Mouse (Mus musculus): ENCODE measurements around the gene Gpr149. TPM values are rescaled to one million over a fixed set of nuclear protein-coding genes. Genes with fewer than 3 reads are reported as not detected.

The Gpr149 gene
- 0.14 and 0.21 TPM in 2 replicates for polyA plus RNA-seq (2012; rRNA removed)

GRCm38 (mm10) chr3:62604973-62605372, at the start of gene Gpr149:
Gene Gpr149 (minus strand): TSS chr3:62605140.
- 59% methylated on average over 1 of the region's 1 CpGs for WGBS
- no peak for DNase-seq (ENCODE audit: low read depth, low spot score)

DNA sequence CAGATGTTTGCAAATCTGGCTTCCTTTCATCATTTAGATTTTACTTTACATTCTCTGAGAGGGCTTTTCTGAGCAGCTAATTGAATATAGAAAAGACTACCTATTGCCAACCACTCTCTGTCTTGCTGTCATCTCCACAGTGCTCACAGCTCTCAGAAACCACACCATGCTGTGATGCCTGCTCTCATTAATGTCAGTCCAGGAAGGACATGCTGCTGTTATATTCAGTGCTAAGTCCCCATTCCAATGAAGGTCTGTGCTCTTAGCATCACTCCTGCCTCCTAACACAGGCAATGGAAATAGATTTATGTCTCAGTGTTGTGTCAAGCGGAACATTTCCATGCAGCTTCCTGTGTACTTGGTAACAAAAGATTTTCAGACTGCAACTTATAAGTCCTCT, 45.6 kb upstream of the Gpr149 start:
- DNase-seq (ENCODE audit: low read depth, low spot score): no peak
- 88% methylated on average over 1 of the region's 1 CpGs for WGBS

DNA sequence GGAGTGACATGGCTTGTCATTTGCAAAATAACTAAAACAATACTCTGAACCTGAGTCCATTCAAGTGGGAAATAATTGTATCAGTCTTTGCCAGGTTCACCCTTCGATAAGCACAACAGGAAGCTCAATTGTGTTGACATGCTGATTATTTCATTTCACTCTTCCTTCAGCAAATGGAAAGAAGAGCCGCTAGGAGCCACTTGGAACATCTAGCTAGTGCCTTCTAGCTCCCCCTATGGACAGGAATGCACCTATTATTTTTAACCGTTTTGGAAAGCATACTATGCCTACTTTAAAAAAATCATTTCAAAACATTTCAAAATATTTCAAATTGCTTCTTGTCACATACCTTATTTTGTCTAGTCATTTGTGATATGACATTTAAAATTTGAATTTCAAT, 5.9 kb upstream of the Gpr149 start:
- WGBS: 58% methylated on average over 3 of the region's 3 CpGs
- DNase-seq (ENCODE audit: low read depth, low spot score): no peak

- DNase-seq (ENCODE audit: low read depth, low spot score): no peak
- WGBS: 66% methylated on average over 2 of the region's 2 CpGs
Observed at GRCm38 (mm10) chr3:62605931-62606330, 991 bp upstream of the Gpr149 start.

DNA sequence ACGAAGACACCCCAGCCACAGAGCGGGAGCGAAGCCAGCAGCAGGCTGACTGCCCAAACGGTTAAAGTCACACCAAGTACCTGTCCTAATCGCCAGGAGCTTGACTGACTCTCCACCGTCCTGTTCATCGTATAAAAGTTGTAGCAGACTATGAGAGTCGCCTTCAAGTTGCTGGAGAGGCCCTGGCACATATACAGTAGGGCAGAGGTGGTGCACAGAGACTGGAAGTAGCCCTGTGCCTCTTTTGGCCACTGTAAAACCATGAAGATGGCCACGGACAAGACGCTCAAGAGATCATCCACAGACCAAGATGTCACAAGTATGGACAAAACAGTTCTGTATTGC, 921 bp downstream of the Gpr149 start:
- 16% methylated on average over 10 of the region's 10 CpGs for WGBS

GRCm38 (mm10) chr3:62603231-62604046, 1.5 kb downstream of the Gpr149 start:
- DNase-seq (ENCODE audit: low read depth, low spot score): no peak
- WGBS: 2% methylated on average over 40 of the region's 40 CpGs

More for the DNA sequence above, 921 bp downstream of the Gpr149 start:
- DNase-seq (ENCODE audit: low read depth, low spot score): no peak

DNA sequence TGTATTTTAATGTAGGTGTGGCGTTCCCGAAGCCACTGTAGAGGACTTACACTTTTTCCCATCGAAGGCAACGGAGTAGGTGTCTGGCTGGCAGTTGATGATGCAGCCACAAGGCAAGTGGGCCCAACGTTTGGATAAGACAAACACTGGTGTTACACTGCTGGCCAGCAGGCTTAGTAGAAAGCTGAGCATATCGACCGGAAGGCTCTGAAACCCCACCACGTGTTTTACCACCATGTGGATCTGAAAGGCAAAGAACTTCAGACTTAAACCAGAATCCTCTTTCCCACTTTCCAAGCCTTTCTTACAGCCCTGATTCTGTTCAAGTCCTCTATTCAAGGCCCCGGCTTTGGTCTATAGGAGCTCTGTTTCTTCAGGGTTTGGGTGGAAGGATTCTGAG, 2.5 kb downstream of the Gpr149 start:
- no peak for DNase-seq (ENCODE audit: low read depth, low spot score)
- 74% methylated on average over 9 of the region's 9 CpGs for WGBS

DNA sequence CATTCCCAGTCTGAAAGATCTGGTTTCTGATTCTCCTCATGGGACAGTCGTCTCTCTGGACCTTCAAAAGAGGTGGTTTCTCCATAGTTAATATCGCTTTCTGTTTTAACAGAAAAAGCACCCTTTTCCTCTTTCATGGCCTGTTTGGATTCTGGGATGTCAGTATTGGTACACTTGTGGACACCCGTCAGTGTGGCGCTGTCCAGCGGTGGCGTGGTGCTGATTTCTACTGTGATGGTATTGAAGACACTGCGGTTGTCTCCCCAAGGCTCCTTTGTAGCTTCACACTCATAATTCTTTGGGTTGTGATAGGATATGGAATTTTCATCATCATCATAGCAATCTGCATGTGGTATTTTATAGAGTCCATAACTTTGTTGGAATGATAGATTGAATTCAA, 10.1 kb downstream of the Gpr149 start:
- WGBS: 24% methylated on average over 7 of the region's 7 CpGs
- no peak for DNase-seq (ENCODE audit: low read depth, low spot score)

DNA sequence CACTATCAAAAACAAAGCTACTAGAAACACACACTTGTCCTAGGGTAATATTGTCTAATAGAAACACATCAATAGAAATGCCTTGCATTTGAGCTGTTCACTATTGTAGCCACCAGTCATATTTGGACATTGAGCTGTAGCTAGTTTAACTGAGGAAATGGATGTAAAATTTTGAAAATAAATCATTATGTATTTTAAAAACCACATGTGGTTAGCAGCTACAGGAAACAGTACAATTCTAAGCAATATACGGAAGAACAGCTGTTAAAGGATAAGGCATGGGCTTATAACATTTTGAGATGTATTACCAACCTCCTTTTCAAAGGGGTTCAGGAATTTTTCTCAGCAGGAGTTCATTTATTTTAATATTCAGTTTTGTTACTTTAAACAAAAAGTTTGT, 19.9 kb downstream of the Gpr149 start:
- WGBS: 84% methylated on average over 1 of the region's 1 CpGs
- DNase-seq (ENCODE audit: low read depth, low spot score): no peak

DNA sequence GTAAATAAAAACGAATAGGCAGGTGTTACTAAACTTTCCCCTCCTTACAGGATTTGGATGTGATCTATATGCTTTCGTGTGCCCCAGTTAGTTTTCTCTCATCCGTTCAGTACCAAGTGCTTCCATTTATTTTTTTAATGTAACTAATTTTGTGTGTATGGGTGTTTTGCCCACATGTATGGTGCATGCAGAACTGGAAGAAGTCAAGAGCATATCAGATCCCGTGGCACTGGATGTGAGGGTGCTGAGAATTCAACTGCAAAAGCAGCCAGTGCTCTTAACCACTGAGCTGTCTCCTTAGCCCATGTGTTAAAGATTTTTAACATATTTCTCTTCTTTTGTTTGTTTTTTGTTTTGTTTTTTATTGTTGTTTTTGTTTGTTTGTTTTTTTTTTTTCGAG, 77.3 kb downstream of the Gpr149 start:
- no peak for DNase-seq (ENCODE audit: low read depth, low spot score)
- WGBS: 55% methylated on average over 5 of the region's 5 CpGs

GRCm38 (mm10) chr3:62527160-62527559, 77.8 kb downstream of the Gpr149 start:
- WGBS: 17% methylated on average over 4 of the region's 4 CpGs
- peak; percentile 1 for DNase-seq (ENCODE audit: low read depth, low spot score)

DNA sequence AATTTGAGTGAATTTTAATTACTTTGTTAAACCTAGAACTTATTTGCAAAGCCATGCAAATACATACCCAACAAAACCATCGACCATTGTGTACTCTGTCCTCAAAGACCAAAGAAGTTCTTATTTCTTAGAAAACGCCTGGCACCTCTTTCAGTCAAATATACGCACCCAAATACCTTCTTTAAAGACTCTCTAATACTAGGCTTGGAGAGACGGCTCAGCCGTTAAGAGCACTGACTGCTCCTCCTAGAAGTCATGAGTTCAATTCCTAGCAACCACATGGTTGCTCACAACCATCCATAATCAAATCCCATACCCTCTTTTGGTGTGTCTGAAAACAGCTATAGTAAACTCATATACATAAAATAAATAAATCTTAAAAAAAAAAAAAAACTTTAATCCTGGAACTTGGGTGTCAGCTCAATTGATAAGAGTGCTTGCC, 97.7 kb downstream of the Gpr149 start:
- DNase-seq (ENCODE audit: low read depth, low spot score): no peak
- 35% methylated on average over 5 of the region's 5 CpGs for WGBS

GRCm38 (mm10) chr3:62506488-62507205, 98.3 kb downstream of the Gpr149 start, which contains the start of gene Dhx36:
Gene Dhx36 (minus strand): TSS chr3:62507004.
- DNase-seq (ENCODE audit: low read depth, low spot score): peak; percentile 83
- under 1% methylated on average over 66 of the region's 66 CpGs for WGBS

GRCm38 (mm10) chr3:62505166-62505900, 99.6 kb downstream of the Gpr149 start:
- WGBS: 54% methylated on average over 5 of the region's 5 CpGs

DNA sequence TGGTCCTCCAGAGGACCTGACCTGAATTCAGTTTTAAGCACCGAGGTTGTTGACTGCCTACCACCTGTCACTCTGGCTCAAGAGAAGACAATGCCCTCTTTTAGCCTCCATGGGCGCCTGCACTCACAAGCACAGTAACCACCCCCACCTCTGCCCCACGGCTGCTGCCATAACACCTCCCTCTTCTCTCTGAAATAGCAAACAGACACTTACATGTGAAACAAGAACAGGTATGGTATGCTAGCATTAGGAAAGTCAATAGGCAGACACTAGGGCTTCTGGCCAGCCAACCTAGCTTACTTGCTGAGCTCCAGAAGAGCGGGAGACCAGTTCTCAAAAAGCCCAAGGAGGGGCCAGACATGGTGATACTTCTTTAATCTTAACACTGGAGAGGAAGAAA, 105.6 kb downstream of the Gpr149 start:
- WGBS: 70% methylated on average over 4 of the region's 4 CpGs

More at GRCm38 (mm10) chr3:62505166-62505900, 99.6 kb downstream of the Gpr149 start:
- DNase-seq (ENCODE audit: low read depth, low spot score): no peak

DNA sequence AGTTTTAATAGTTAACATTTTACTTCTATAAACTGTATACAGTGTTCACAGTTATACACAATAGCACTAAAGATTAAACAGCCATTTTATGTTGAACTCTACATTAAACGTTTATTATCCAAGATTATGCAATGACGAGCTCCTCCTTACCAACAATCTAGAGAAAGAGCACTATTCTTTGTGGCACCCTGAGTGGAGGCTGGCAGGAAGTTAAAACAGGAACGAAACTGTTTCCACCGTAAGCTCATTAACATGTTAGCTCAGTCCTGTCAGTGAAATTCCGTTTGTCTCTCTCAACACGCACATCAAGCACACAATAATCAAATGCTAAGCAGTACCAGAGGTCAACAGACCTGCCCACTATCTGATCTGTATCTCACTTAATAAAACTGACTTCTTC, 112.4 kb downstream of the Gpr149 start:
- WGBS: 26% methylated on average over 6 of the region's 6 CpGs
- no peak for DNase-seq (ENCODE audit: low read depth, low spot score)

More for the DNA sequence above, 105.6 kb downstream of the Gpr149 start:
- no peak for DNase-seq (ENCODE audit: low read depth, low spot score)

- WGBS: 64% methylated on average over 2 of the region's 2 CpGs
Observed at GRCm38 (mm10) chr3:62484340-62484739, 120.6 kb downstream of the Gpr149 start.

More at GRCm38 (mm10) chr3:62484340-62484739, 120.6 kb downstream of the Gpr149 start:
- no peak for DNase-seq (ENCODE audit: low read depth, low spot score)
